Mouse (Mus musculus) urinary bladder, postnatal 14 days (tissue): Measurements from ENCODE around the gene Cckbr.
A peak's percentile ranks its signal among the peaks of the same experiment; 100 is the strongest.

Experiments
- DNase-seq: peaks from one replicate; pipeline ENCODE4 v3.0.0; 2021; ENCODE audit warnings: low spot score

Cckbr gene

DNA sequence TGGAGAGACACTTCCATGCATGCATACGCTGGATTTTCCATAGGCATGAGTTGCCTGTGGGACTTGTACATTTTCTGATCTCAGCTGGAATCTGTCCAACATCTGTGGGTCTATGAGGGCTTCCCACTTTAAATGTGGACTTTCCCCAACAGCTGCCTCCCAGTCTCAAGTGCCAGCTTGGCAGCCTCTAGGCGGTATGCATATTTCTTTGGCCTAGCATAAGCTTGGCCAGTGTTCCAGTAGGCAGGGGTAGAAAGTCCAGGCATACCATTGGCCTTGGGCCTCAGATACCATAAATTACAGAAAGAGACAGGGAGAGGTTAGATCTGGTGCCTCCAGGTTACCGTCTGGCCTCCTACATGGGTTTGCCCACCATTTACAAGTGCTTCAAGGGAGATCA is 72.3 kb downstream of the Cckbr start:
- no peak for DNase-seq

DNA sequence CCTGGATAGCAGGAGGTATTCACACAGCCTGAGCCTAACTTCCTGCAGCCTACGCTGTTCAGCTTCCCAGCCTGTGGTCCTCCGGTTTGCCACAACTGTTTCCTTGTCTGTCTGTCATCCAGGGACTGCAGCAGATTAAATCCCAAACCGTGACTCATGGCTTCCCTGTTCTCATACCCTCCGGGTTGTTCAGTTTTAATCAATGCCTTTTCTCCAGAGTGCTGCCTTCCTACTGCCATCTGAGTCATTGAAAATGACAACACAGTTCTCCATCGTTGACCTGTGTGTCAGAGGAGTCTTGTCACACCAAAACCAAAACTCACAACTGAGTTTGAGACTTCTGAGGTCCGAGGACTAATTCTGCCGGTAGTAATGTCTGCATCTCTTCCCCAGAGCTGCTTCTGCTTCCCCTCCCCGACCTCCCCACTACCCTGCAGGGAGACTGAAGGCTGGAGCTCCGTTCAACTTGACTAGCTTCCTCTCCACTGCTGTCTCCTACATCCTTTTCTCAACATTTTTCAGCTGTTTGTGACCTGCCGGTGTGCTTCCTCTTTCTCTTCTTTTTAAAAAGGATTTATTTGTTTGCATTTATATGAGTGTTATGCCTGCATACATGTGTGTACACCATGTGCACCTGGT is 73.4 kb downstream of the Cckbr start:
- no peak for DNase-seq

DNA sequence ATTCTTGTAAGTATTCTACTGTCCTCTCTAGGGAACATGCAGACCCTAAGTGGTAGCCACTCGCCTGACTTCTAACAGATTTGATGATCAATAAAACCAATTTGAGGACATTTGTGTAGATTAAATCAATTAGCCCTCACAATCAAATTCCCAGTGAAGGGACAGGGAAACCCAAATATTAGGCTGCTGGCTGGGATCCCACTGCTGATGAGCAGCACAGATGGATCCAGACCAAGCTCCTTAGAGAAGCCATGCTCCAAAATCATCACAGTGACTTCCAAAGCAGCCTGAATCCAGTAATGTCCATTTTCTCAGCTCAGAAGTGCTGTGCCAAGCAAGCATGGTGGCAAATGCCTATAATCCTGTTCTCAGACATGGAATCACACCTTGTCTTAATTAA is 74.1 kb downstream of the Cckbr start:
- DNase-seq, result no peak

DNA sequence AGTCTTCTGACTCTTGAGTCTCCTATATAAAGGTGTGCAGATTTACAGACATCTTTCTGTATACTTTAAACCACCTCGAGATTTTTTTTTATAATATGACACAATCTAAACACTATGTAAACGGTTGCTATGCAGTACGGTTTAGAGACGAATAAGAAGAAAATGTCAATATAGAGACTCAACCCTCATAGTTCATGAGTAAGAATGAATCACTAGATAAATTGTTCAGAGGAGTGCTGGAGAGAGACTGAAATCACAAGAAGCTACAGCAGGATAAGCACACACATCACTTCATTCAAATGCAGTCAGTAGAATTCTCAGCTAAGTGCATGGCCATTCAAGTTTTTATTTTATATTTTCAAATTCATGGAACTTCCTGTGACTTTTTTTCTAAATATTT is 76.5 kb downstream of the Cckbr start:
- no peak for DNase-seq

DNA sequence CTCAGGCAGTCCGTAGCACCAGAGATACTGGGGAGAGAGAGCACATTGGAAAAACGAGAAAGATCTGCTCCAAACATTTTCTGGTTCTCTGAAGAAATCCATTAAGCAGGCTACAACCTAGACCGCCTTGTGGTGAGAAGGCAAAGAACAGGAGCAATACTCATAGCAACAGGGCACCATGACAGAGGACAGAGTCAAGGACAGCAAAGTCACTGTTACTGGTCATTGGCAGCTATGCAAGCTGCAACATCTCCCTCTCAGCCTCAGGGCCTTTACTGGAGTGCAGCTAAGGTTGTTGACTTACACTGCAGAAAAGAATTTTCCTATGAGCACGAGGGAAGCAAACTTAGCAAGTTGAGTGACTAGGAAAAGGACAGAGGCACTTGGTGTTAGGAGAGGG is 81.7 kb downstream of the Cckbr start:
- no peak for DNase-seq

DNA sequence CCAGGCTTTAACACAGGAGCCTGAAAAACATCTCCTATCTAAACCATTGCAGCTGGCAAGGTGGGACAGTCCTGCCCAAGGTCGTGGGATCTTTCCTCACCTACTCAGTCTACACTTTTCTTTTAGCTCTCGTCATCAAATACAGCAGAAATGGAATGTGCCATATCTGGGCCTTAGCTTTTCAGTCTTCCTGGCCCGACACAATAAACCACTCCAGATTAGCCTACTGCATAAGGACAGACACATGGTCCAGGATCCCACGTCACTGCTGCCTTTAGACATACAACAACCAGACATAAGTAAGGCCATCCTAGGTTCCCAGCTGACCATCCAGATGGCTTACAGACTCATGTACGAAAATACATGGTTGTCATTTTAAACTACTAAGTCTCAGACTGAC is 84.6 kb downstream of the Cckbr start:
- no peak for DNase-seq

DNA sequence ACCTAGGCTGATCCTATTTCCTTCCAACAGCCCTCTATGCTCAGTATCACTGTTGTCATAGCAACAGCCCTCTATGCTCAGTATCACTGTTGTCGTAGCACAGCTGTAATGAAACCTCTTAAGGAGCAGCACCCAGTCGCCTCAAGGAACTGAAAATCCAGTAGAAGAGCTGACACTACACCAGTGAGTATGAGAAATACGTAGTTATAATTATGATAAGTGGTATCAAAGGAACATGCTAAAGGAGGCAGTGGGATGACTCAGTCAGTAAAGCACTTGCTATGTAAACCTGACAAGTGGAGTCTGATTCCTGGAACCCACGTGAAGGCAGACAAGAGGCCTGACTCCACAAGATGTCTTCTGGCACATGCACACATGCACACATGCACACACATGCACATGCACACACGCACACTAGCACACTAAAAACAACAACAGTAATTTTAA is 88.3 kb downstream of the Cckbr start:
- DNase-seq, result no peak

DNA sequence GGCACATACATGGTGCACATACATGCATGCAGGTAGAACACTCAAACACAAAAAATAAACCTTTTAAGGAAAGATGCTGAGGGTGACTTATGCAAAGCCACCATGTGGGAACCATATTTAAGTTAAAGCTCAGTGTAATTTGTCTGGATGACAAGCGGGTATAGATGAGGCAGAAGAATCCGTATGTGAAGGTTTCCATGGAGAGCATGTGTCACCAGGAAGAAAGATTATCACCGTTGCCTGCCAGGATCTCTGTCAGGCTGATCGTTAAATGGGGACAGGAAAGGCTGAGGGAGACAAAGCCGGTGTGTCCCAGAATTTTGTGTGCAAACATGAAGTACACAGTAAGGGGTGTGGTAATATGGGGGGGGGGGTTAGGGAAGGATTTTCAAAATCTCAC is 89.0 kb downstream of the Cckbr start:
- no peak for DNase-seq

DNA sequence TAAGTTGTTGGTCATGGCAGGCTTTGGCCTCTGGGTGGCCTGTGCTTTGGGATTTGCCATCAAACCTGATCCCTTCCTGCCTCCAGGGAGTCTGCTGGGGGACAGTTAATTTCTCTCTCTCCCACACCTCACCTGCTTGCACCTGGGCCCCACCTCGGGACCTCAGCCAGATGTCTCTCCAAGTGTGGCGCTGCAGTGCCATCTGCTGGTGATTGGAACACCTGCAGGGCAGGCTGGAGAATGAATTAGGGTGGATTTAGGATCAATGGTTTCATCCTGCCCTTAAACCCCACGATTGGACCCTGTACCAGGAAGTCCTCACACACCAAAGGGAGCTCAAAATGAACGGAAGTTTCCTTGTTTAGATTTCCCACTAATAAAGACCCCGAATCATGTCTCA is 89.6 kb downstream of the Cckbr start:
- peak; percentile 61 for DNase-seq

DNA sequence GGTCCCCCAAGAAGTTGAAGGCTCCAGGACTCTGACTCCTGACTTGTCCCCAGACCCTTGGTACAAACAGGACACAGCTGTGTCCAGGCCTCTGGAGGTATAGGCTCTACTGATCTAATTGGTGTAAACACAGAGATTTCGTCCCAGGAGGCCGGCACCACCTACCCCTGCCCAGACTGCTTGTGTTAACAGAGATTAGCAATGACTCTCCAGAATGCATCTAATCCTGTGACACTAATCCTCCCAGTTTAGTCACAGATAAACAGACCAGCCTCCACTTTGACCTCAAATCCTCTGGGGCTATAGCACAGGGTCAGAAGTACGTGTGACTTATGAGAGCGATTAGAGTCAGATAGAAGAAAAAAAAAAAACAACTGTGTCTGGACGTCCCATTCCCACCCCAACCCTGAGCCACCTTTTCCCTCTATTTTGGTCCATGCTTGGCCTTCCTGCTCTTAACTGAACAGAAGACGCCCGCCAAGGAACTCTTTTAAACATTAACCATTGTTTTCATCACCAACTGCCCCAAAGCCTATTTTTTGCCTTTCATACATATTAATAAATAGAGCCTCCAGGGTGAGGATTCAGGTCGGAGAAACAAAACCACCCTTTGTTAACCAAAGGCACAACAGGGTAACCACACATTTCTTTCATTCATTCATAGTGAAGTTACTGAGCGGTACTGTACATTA is 91.3 kb downstream of the Cckbr start:
- no peak for DNase-seq

DNA sequence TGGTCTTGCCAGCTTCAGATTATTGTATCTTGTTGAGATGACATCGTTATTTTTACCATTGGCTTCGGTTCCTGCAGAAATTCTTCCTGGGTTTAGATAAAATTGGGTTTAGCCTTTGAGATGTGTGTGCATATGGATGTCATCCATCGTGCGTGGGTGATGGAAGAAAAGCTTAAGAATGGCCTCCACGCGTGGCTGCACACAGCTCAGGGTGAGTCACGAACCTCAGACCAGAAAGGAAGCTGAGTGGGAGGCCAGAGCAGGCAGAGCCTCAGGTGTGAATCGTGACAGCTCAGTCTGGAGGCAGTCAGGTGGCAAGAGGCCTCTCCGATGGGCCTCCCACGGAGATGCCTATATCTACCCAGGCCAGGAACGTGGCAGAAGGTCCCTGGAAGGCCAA is 93.8 kb downstream of the Cckbr start:
- no peak for DNase-seq

DNA sequence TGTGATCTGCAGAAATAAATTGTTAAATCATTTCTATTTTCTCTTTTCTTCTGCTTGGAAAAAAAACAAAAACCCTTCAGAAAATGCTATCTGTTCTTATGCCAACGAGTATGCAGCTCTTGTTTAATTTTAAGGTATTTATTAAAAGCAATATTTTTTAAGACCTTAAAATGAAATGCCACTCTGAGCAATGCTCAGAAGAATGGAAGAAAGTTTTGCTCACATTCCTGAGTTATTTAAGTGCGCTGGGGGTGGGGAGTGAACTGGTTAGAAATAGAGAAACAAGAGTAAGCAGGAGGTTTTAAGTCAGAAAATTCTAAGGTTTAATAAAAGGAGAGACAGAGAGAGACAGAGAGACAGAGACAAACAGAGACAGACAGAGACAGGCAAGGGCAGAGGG is 94.2 kb downstream of the Cckbr start:
- no peak for DNase-seq

DNA sequence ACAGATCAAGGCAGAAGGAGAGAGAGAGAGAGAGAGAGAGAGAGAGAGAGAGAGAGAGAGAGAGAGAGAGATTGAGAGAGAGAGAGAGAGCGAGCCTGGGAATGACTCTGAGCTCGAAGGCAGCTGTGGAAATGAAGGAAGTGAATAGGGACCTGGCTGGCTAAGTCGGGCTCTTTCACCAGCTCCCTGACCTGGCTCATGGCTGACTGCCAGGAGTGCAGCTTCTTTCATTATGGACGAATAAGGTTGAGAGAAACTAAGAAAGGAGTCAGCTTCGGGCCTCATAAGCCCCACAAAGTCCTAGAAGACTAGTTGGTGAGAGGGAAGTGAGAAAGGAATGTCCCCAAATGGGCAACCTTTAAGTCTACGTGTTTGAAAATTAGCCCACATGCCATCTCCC is 94.7 kb downstream of the Cckbr start:
- peak; percentile 15 for DNase-seq
